In genomic region chr8:11463889-11464706, GRCm38 (mm10) we compare ENCODE assay signal across 10 mouse cellular contexts. TPM values are rescaled to one million over a fixed set of nuclear protein-coding genes. Genes with fewer than 3 reads are reported as not detected.
DNase-seq lines count a peak whose midpoint lies in the region; ATAC-seq and TF ChIP-seq lines count a peak whose summit lies in the region.
"Had no signal": no experiment of that assay in that cellular context is flagged by ENCODE, and none has a peak within 500 bp of the region (broad histone marks: within the 10 kb centered on the region; RNA-seq: fewer than 3 reads in every experiment).

No protein-coding gene starts in this region.

- H3K27ac ChIP-seq in kidney, adult 2 months (ENCODE audit: insufficient read depth, low read depth, low read length) = peak overlapping the region; percentile 82
- H3K27ac ChIP-seq in kidney, postnatal 0 days = peak overlapping the region; percentile 57; the same call in 1 of the 2 replicates
- peak overlapping the region; percentile 76 for H3K27ac ChIP-seq in small intestine, adult 2 months (ENCODE audit: insufficient read depth, low read depth, low read length)
- H3K27ac ChIP-seq in midbrain, postnatal 0 days (ENCODE audit: low read depth, low read length) = no peak overlapping the region
- H3K27ac ChIP-seq: hindbrain, embryonic 15.5 days; midbrain, embryonic 12.5 days had no signal

- no peak for TF ChIP-seq POLR2A in kidney, adult 2 months (IDR thresholded peaks at IDR 0.05; ENCODE audit: low read depth, low read length)
- TF ChIP-seq POLR2A in small intestine, adult 2 months (IDR thresholded peaks at IDR 0.05; ENCODE audit: low read depth, low read length) = no peak

- H3K36me3 ChIP-seq in kidney, adult 2 months (ENCODE audit: control insufficient read depth, insufficient read depth, low read length) = peaks cover 2% of the 10 kb centered on the region; the same call in 1 of the 2 replicates
- H3K36me3 ChIP-seq in kidney, postnatal 0 days (ENCODE audit: insufficient read depth, low read length) = no peaks in the 10 kb centered on the region
- H3K36me3 ChIP-seq in small intestine, adult 2 months (ENCODE audit: control insufficient read depth, insufficient read depth, low read length) = no peaks in the 10 kb centered on the region
- no peaks in the 10 kb centered on the region for H3K36me3 ChIP-seq in midbrain, postnatal 0 days (ENCODE audit: insufficient read depth, low read length)
- H3K36me3 ChIP-seq: hindbrain, embryonic 15.5 days; midbrain, embryonic 12.5 days had no signal

- no peaks in the 10 kb centered on the region for H3K9me3 ChIP-seq in kidney, postnatal 0 days (replicated peaks; ENCODE audit: low read length)
- no peaks in the 10 kb centered on the region for H3K9me3 ChIP-seq in midbrain, postnatal 0 days (ENCODE audit: low read length)
- H3K9me3 ChIP-seq: hindbrain, embryonic 15.5 days had no signal

- DNase-seq in kidney, adult 2 months = peak; percentile 86
- no peak for DNase-seq in kidney, postnatal 4 days
- peak; percentile 42 for DNase-seq in T-cell, adult 2 months (ENCODE audit: low spot score)
- DNase-seq in kidney, postnatal 0 days (ENCODE audit: low spot score) = no peak
- no peak for DNase-seq in gastrocnemius, postnatal 36 days
- DNase-seq in cerebellum, adult 9-10 months = no peak
- DNase-seq in midbrain, postnatal 0 days (ENCODE audit: low spot score) = no peak

- H3K4me3 ChIP-seq in kidney, adult 2 months (ENCODE audit: insufficient read depth, low read depth, low read length) = no peak overlapping the region
- H3K4me3 ChIP-seq in kidney, postnatal 0 days (replicated peaks; ENCODE audit: low read depth, low read length) = no peak overlapping the region
- H3K4me3 ChIP-seq in small intestine, adult 2 months (ENCODE audit: low read depth, low read length) = no peak overlapping the region
- no peak overlapping the region for H3K4me3 ChIP-seq in midbrain, postnatal 0 days (ENCODE audit: low read depth, low read length)
- H3K4me3 ChIP-seq: hindbrain, embryonic 15.5 days; midbrain, embryonic 12.5 days had no signal

- no peak for TF ChIP-seq CTCF in kidney, adult 2 months (conservative IDR thresholded peaks at IDR 0.05; ENCODE audit: insufficient read depth, insufficient read length, low read depth, low read length)
- TF ChIP-seq CTCF in kidney, postnatal 0 days (IDR thresholded peaks at IDR 0.05; ENCODE audit: low read depth) = no peak
- TF ChIP-seq CTCF in small intestine, adult 2 months (IDR thresholded peaks at IDR 0.05; ENCODE audit: extremely low read depth, insufficient read length, insufficient replicate concordance, low read depth, low read length) = no peak
- TF ChIP-seq CTCF in midbrain, postnatal 0 days (IDR thresholded peaks at IDR 0.05) = no peak

- intact Hi-C loops in gastrocnemius, postnatal 36 days (cut with DNase I) = no loop called here

- 32% methylated on average over 12 of the region's 12 CpGs for WGBS in kidney, adult 2 months
- 57% methylated on average over 12 of the region's 12 CpGs for WGBS in kidney, postnatal 0 days
- 46% methylated on average over 12 of the region's 12 CpGs for WGBS in small intestine, adult 2 months
- 86% methylated on average over 12 of the region's 12 CpGs for WGBS in midbrain, postnatal 0 days

- H3K4me1 ChIP-seq in kidney, adult 2 months (ENCODE audit: control insufficient read depth, insufficient read depth, low read length) = peaks cover 51% of the 10 kb centered on the region
- peaks cover 21% of the 10 kb centered on the region for H3K4me1 ChIP-seq in kidney, postnatal 0 days (replicated peaks; ENCODE audit: insufficient read depth, low read length)
- peaks cover 29% of the 10 kb centered on the region; the same call in 1 of the 2 replicates for H3K4me1 ChIP-seq in small intestine, adult 2 months (ENCODE audit: control insufficient read depth, insufficient read depth, insufficient read length, low read length)
- H3K4me1 ChIP-seq in midbrain, postnatal 0 days (ENCODE audit: insufficient read depth, low read length) = no peaks in the 10 kb centered on the region
- H3K4me1 ChIP-seq: hindbrain, embryonic 15.5 days had no signal

- H3K27me3 ChIP-seq in kidney, adult 2 months (replicated peaks; ENCODE audit: control insufficient read depth, insufficient read depth, low read length) = no peaks in the 10 kb centered on the region
- H3K27me3 ChIP-seq in kidney, postnatal 0 days (ENCODE audit: insufficient read depth, low read length) = no peaks in the 10 kb centered on the region
- no peaks in the 10 kb centered on the region for H3K27me3 ChIP-seq in small intestine, adult 2 months (ENCODE audit: control insufficient read depth, insufficient read depth, low read length)
- H3K27me3 ChIP-seq in midbrain, postnatal 0 days (ENCODE audit: insufficient read depth, low read length) = no peaks in the 10 kb centered on the region
- H3K27me3 ChIP-seq: hindbrain, embryonic 15.5 days; midbrain, embryonic 12.5 days had no signal

- 0 out of 2 replicates have a peak, but pooled peaks have one; percentile 45 for ATAC-seq in kidney, postnatal 0 days (replicated peaks; ENCODE audit: low FRiP score, low read depth)
- ATAC-seq in midbrain, postnatal 0 days (ENCODE audit: low FRiP score) = no peak

- no peak overlapping the region for H3K9ac ChIP-seq in kidney, postnatal 0 days (ENCODE audit: low read depth, low read length)
- H3K9ac ChIP-seq in midbrain, postnatal 0 days (replicated peaks; ENCODE audit: low read length, poor library complexity, severe bottlenecking) = no peak overlapping the region
- H3K9ac ChIP-seq: hindbrain, embryonic 15.5 days; midbrain, embryonic 12.5 days had no signal

- no peak overlapping the region for H3K4me2 ChIP-seq in kidney, postnatal 0 days (ENCODE audit: low read length)
- H3K4me2 ChIP-seq in midbrain, postnatal 0 days (ENCODE audit: low read depth, low read length, poor library complexity, severe bottlenecking) = no peak overlapping the region
- H3K4me2 ChIP-seq: hindbrain, embryonic 15.5 days; midbrain, embryonic 12.5 days had no signal

RNA-seq across cellular contexts. Expression of gene Rab20, which starts 14.4 kb away (rescaled TPM):
- polyA plus RNA-seq in kidney, adult 2 months (2012; rRNA removed) = 74.5 and 76.5 TPM in 2 replicates
- polyA plus RNA-seq in kidney, postnatal 0 days (2015; fragmentation: Nextera tagmentation; extraction: Ambion mirVana) = 44.3 and 48.0 TPM in 2 replicates
- 18.6 and 43.3 TPM in 2 replicates for polyA plus RNA-seq in small intestine, adult 2 months (2012; rRNA removed)
- 1 to 10 TPM; 1.2 to 1.9 TPM for total RNA-seq in gastrocnemius, postnatal 36 days (2021)
- 0.28 and 0.60 TPM in 2 replicates for total RNA-seq in midbrain, postnatal 0 days (2014; rRNA removed)
- polyA plus RNA-seq in midbrain, postnatal 0 days (2015; fragmentation: Nextera tagmentation; extraction: Ambion mirVana) = 0.58 and 0.72 TPM in 2 replicates

RNA-seq across cellular contexts. Expression of gene Naxd, which starts 33.2 kb away (rescaled TPM):
- 111 and 118 TPM in 2 replicates for polyA plus RNA-seq in kidney, adult 2 months (2012; rRNA removed)
- polyA plus RNA-seq in kidney, postnatal 0 days (2015; fragmentation: Nextera tagmentation; extraction: Ambion mirVana) = 111 and 115 TPM in 2 replicates
- 64.9 and 81.1 TPM in 2 replicates for polyA plus RNA-seq in small intestine, adult 2 months (2012; rRNA removed)
- 10 to 100 TPM; 25.2 to 27.7 TPM for total RNA-seq in gastrocnemius, postnatal 36 days (2021)
- 88.6 and 89.7 TPM in 2 replicates for total RNA-seq in midbrain, postnatal 0 days (2014; rRNA removed)
- polyA plus RNA-seq in midbrain, postnatal 0 days (2015; fragmentation: Nextera tagmentation; extraction: Ambion mirVana) = 106 and 118 TPM in 2 replicates

Comparison
In these comparisons a context has a peak if more than half of its experiments do, and no peak if none do; other contexts are left out.
1. DNase-seq: peak in kidney, adult 2 months (single experiment) and T-cell, adult 2 months (single experiment); none in kidney, postnatal 4 days (0 of 2), kidney, postnatal 0 days (single experiment), gastrocnemius, postnatal 36 days (0 of 2), cerebellum, adult 9-10 months (single experiment) and midbrain, postnatal 0 days (single experiment).
2. RNA of gene Rab20, which starts 14.4 kb away (polyA plus RNA-seq): 74.5 to 76.5 TPM in kidney, adult 2 months, 44.3 to 48.0 TPM in kidney, postnatal 0 days and 18.6 to 43.3 TPM in small intestine, adult 2 months; 0.58 to 0.72 TPM in midbrain, postnatal 0 days; every median in the first group is over 10 times any median in the second.